Mouse (Mus musculus) heart, embryonic 16.5 days (tissue): ENCODE results near the gene Wipi1. TPM values are rescaled to one million over a fixed set of nuclear protein-coding genes. Genes with fewer than 3 reads are reported as not detected.
A peak's percentile ranks its signal among the peaks of the same experiment; 100 is the strongest.

Experiments
- ATAC-seq: fragments of 200-750 bp; cut with Nextera tagmentation; replicated peaks from 2 replicates; pipeline ENCODE4 v1.8.0; 2017; ENCODE audit warnings: moderate number of reproducible peaks; ENCODE audit not compliant: insufficient read depth, low FRiP score; ENCODE audit errors: extremely low read depth
- H3K27ac ChIP-seq: fragments of 300-500 bp; sonication (generic); 2 replicates; pipeline ENCODE4 v1.5.1; 2014; ENCODE audit warnings: mild to moderate bottlenecking, low read length, control low read depth, moderate library complexity
- H3K27me3 ChIP-seq: fragments of 300-500 bp; sonication (generic); 2 replicates; pipeline ENCODE4 v1.6.1; 2014; ENCODE audit warnings: low read length, mixed read lengths; ENCODE audit not compliant: control insufficient read depth, insufficient read depth
- H3K36me3 ChIP-seq: fragments of 300-500 bp; sonication (generic); 2 replicates; pipeline ENCODE4 v1.6.1; 2014; ENCODE audit not compliant: control insufficient read depth, insufficient read depth
- H3K4me1 ChIP-seq: fragments of 300-500 bp; sonication (generic); 2 replicates; pipeline ENCODE4 v1.6.1; 2014; ENCODE audit warnings: low read length, mixed read lengths; ENCODE audit not compliant: control insufficient read depth, insufficient read depth
- H3K4me2 ChIP-seq: fragments of 300-500 bp; sonication (generic); 2 replicates; pipeline ENCODE4 v1.6.1; 2014; ENCODE audit warnings: low read depth, mild to moderate bottlenecking, control low read depth, low read length
- H3K4me3 ChIP-seq: fragments of 300-500 bp; sonication (generic); 2 replicates; pipeline ENCODE4 v1.5.1; 2014; ENCODE audit warnings: mild to moderate bottlenecking, control low read depth, low read length
- H3K9ac ChIP-seq: fragments of 300-500 bp; sonication (generic); 2 replicates; pipeline ENCODE4 v1.6.1; 2014; ENCODE audit warnings: low read length, control low read depth
- H3K9me3 ChIP-seq: fragments of 300-500 bp; sonication (generic); replicated peaks from 2 replicates; pipeline ENCODE4 v1.6.1; 2016; ENCODE audit warnings: low read length; ENCODE audit not compliant: control insufficient read depth
- WGBS: fragments of 180-500 bp; shearing (Covaris S2); extraction: QIAGEN DNeasy Blood & Tissue Kit; methylation state at CpG from one replicate; pipeline ENCODE4 v1.1.7; 2014; 5-methylcytosine and 5-hydroxymethylcytosine counted together
- polyA plus RNA-seq: library from polyadenylated mRNA; unstranded; fragments of >200 nt; fragmentation: Nextera tagmentation; extraction: Ambion mirVana; gene quantifications from 2 replicates; pipeline ENCODE4 v1.2.1, GENCODE M21; 2015

The Wipi1 gene
- polyA plus RNA-seq, 1 experiment from 2014 or later: 55.3 TPM

DNA sequence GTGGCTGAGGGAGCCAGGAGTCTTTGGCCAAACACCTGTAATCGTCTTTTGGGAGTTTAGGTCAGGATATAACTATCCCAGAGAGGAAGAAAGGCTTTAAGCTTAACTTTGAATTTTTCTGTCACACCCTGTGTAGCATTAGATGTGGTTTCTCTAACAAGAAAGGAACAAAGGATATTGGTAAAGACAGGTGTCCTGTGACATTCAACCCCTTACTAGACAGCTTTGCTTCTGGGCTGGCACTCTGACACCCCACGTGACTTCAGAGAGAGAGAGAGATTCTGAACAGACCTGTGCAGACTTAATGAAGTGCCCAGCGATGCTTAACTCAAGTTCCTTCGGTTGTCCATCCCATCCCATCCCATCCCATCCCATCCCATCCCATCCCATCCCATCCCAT is 20.3 kb downstream of the Wipi1 start:
- ATAC-seq: no peak
- Histone ChIP-seq H3K36me3 (peaks cover 13% of the 10 kb centered on the region), H3K4me1 (peaks cover 23% of the 10 kb centered on the region), H3K4me3 (no peak overlapping the region), H3K4me2 (no peak overlapping the region), H3K27me3 (no peaks in the 10 kb centered on the region), H3K9me3 (no peaks in the 10 kb centered on the region), H3K9ac (no peak overlapping the region), H3K27ac (no peak overlapping the region)
- 81% methylated on average over 4 of the region's 4 CpGs for WGBS

DNA sequence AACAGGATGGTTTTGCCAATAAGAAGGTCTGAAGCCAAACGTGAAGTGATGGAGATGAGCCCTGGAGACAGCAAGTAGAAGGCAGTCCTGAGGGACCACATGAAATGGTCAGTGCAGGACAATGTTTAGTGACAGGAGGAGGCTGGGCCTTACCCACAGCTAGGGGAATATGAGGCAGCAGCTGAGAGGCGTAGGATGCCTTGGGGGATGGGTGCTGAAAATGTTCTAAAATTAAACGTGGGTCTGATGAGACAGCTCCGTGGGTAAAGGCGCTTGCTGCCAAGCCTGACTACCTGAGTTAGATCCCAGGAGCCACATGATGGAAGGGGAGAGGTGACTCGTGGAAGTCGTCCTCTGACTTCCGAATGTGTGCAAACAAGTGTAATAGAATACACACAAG is 21.8 kb downstream of the Wipi1 start:
- 47% methylated on average over 8 of the region's 8 CpGs for WGBS
- Histone ChIP-seq H3K9me3 (no peaks in the 10 kb centered on the region), H3K9ac (no peak overlapping the region), H3K36me3 (peaks cover 3% of the 10 kb centered on the region), H3K4me3 (no peak overlapping the region), H3K27me3 (no peaks in the 10 kb centered on the region), H3K27ac (no peak overlapping the region), H3K4me1 (peaks cover 25% of the 10 kb centered on the region), H3K4me2 (no peak overlapping the region)
- peak; percentile 37; the same call in 1 of the 2 replicates for ATAC-seq

DNA sequence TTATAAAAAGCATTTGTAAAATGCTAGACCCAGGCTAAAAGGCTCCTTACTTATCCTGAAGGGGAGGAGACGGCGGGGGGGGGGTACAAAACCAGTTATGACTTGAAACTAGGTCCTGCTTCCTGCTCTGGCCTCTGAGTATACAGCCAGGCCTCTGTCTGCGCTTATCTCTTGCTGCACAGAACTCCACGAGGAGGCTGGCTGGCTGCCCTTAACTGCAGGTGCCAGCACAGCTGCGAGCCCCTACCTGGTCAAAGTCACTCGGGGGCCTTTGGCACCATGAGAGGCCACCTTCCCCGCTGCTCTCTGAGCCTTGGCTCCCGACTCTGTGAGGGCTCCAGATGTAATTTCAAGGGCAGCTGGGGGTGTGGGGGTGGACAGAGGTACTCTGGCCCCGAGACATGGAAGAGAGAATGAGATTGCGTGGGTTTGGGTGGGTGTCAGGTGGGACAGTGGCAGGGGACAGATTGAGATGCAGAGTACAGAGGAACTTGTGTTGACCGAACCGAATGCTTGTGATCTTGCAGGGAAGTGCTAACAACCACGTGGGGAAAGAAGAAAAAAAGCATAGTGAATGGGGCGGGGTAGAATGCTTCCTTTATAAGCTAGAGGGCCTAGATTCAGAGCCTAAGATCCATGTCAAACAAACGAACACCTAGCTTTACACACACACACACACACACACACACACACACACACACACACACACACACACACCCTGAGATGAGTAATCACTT is 24.0 kb downstream of the Wipi1 start:
- peak; percentile 79 for ATAC-seq
- peak overlapping the region; percentile 82 for H3K27ac ChIP-seq
- H3K9ac ChIP-seq: 0 out of 2 replicates have a peak overlapping the region, but pooled peaks have one; percentile 46
- peak overlapping the region; percentile 49 for H3K4me2 ChIP-seq
- H3K4me3 ChIP-seq: no peak overlapping the region
- H3K36me3 ChIP-seq: peaks cover 3% of the 10 kb centered on the region; the same call in 1 of the 2 replicates
- 23% methylated on average over 15 of the region's 15 CpGs for WGBS
- H3K9me3 ChIP-seq: no peaks in the 10 kb centered on the region
- peaks cover 25% of the 10 kb centered on the region for H3K4me1 ChIP-seq
- H3K27me3 ChIP-seq: no peaks in the 10 kb centered on the region

GRCm38 (mm10) chr11:109587019-109587418 is 24.7 kb downstream of the Wipi1 start:
- H3K9me3 ChIP-seq: no peaks in the 10 kb centered on the region
- H3K4me1 ChIP-seq: peaks cover 25% of the 10 kb centered on the region
- H3K27ac ChIP-seq: peak overlapping the region; percentile 82
- 0 out of 2 replicates have a peak, but pooled peaks have one; percentile 9 for ATAC-seq
- H3K4me2 ChIP-seq: peak overlapping the region; percentile 16
- peaks cover 6% of the 10 kb centered on the region for H3K36me3 ChIP-seq
- H3K27me3 ChIP-seq: no peaks in the 10 kb centered on the region
- 31% methylated on average over 13 of the region's 13 CpGs for WGBS
- H3K9ac ChIP-seq: no peak overlapping the region
- H3K4me3 ChIP-seq: no peak overlapping the region

GRCm38 (mm10) chr11:109586424-109586823 is 25.3 kb downstream of the Wipi1 start:
- Histone ChIP-seq H3K9me3 (no peaks in the 10 kb centered on the region), H3K27me3 (no peaks in the 10 kb centered on the region), H3K9ac (no peak overlapping the region), H3K4me2 (no peak overlapping the region), H3K27ac (no peak overlapping the region), H3K4me3 (no peak overlapping the region), H3K36me3 (peaks cover 9% of the 10 kb centered on the region), H3K4me1 (peaks cover 25% of the 10 kb centered on the region)
- no peak for ATAC-seq
- WGBS: 70% methylated on average over 2 of the region's 2 CpGs

DNA sequence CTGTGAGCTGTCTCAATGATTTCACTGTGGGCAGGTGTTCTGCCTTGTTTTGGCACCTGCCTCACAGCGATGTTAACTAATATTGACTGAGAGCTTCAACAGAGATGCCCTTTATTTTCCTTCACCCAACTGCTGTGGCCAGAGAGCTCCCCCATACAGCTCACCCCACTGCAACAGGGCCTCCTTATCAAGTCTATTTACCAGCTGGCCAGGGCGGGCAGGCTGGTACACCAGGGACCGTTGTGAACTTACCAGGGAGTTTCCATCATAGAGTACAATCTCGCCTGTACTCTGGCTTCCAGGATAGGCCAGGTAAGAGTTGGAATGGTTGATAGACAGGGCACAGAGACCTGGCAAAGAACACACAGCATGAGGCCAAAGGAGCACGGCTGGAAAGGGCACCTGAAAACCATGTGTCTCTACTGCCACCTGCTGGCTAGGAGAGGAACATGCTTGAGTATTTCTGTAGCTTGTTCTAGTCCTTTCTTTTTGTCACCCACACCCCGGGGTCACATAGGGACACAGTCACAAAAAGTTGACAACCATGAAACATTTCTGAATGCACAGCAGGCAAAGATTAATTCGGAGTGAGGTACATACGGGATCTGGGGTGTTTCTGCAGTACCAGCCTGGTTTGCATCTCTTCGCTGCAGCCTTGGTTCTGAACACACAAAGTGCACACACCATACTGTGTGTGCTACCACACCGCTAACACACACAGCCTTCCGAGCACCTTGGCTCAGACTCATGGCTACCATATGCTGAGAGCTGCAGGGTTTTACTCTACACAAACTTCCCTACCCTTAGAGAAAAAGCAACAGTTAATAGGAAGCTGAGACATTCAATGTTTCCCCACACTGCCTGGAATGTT is 26.7 kb downstream of the Wipi1 start:
- 48% methylated on average over 11 of the region's 11 CpGs for WGBS
- H3K4me1 ChIP-seq: peaks cover 22% of the 10 kb centered on the region
- no peak overlapping the region for H3K9ac ChIP-seq
- H3K9me3 ChIP-seq: no peaks in the 10 kb centered on the region
- peaks cover 14% of the 10 kb centered on the region for H3K36me3 ChIP-seq
- no peak overlapping the region for H3K4me3 ChIP-seq
- H3K27ac ChIP-seq: no peak overlapping the region
- H3K4me2 ChIP-seq: no peak overlapping the region
- no peaks in the 10 kb centered on the region for H3K27me3 ChIP-seq
- no peak for ATAC-seq

GRCm38 (mm10) chr11:109583986-109584385 is 27.8 kb downstream of the Wipi1 start:
- no peak overlapping the region for H3K4me3 ChIP-seq
- no peak overlapping the region for H3K27ac ChIP-seq
- peaks cover 15% of the 10 kb centered on the region for H3K4me1 ChIP-seq
- peaks cover 21% of the 10 kb centered on the region for H3K36me3 ChIP-seq
- H3K9ac ChIP-seq: no peak overlapping the region
- H3K4me2 ChIP-seq: no peak overlapping the region
- WGBS: 69% methylated on average over 14 of the region's 14 CpGs
- ATAC-seq: no peak
- H3K27me3 ChIP-seq: no peaks in the 10 kb centered on the region
- H3K9me3 ChIP-seq: no peaks in the 10 kb centered on the region

- ATAC-seq: no peak
- peaks cover 31% of the 10 kb centered on the region for H3K36me3 ChIP-seq
- no peaks in the 10 kb centered on the region for H3K9me3 ChIP-seq
- H3K4me1 ChIP-seq: no peaks in the 10 kb centered on the region
- no peak overlapping the region for H3K9ac ChIP-seq
- 92% methylated on average over 9 of the region's 9 CpGs for WGBS
- H3K4me2 ChIP-seq: no peak overlapping the region
- no peak overlapping the region for H3K4me3 ChIP-seq
- no peak overlapping the region for H3K27ac ChIP-seq
- no peaks in the 10 kb centered on the region for H3K27me3 ChIP-seq
These were observed 31.8 kb downstream of the Wipi1 start for GRCm38 (mm10) chr11:109579999-109580398.

- H3K36me3 ChIP-seq: peaks cover 31% of the 10 kb centered on the region
- WGBS: 70% methylated on average over 3 of the region's 3 CpGs
- H3K27me3 ChIP-seq: no peaks in the 10 kb centered on the region
These were observed 33.2 kb downstream of the Wipi1 start for GRCm38 (mm10) chr11:109578536-109578935.

More at GRCm38 (mm10) chr11:109578536-109578935, 33.2 kb downstream of the Wipi1 start:
- Histone ChIP-seq H3K27ac (no peak overlapping the region), H3K4me2 (no peak overlapping the region), H3K9me3 (no peaks in the 10 kb centered on the region), H3K4me3 (no peak overlapping the region), H3K9ac (no peak overlapping the region), H3K4me1 (no peaks in the 10 kb centered on the region)
- no peak for ATAC-seq
